Mouse (Mus musculus): ENCODE results near the gene Sergef.

DNA sequence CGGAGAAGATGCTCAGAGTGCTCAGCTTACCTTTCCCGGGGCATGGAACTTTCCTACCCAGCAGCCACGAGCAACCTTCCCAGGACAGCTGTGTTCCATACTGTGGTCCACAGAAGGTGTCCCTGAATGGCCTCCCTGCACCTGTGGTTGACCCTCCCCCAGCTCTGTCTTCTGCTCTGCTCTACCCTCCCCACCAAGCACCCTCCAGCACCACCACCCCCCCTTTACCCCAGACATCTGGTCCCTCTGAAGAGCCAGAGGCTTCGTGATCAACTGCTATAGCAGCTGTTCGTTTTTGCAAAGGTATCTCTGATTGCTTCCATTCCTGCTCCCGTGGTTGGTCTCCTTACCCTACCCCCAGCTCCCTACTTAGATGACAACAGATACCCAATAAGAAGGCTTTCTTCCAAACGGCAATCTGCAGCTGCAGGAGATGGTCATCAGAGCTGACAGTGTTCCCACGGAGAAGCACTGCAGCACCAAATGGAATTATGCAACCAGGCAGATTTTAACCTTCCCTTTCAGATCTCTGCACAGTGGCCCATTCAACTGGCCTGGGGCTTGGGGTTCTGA lies 58.2 kb downstream of the Sergef start:
- TF ChIP-seq MAFK (IDR thresholded peaks at IDR 0.05; ENCODE audit: insufficient read depth, low read depth, low read length) (no peak), ZNF384 (IDR thresholded peaks at IDR 0.05; ENCODE audit: low read depth, low read length) (no peak), ZC3H11A (IDR thresholded peaks at IDR 0.05; ENCODE audit: borderline replicate concordance, low read depth, low read length) (no peak)

All from ES-E14 (cell line).